Mouse (Mus musculus) gonadal fat pad, adult 2 months (tissue): ENCODE data around the gene Rps3. TPM values are rescaled to one million over a fixed set of nuclear protein-coding genes. Genes with fewer than 3 reads are reported as not detected.
A peak's percentile ranks its signal among the peaks of the same experiment; 100 is the strongest.
"Not testable (repeated sequence)": the region's sequence is repeated elsewhere in the genome, so short reads cannot be mapped to it uniquely, and the experiment has no call there.

ENCODE experiments used
- DNase-seq: peaks from one replicate; pipeline ENCODE4 v3.0.0-alpha.2; 2012; ENCODE audit warnings: low read depth
- polyA plus RNA-seq: library from polyadenylated mRNA; depleted of rRNA; stranded (reverse); fragments of >200 nt; gene quantifications from 2 replicates; pipeline ENCODE4 v1.2.3, GENCODE M21; 2012; rRNA removed

Gene Rps3
- polyA plus RNA-seq: 383 and 415 TPM in 2 replicates

GRCm38 (mm10) chr7:99483271-99483923 lies at the start of gene Rps3:
TSS of gene Rps3 (minus strand) at chr7:99483738.
- peak; percentile 86 for DNase-seq

GRCm38 (mm10) chr7:99532526-99532925 lies 49.0 kb upstream of the Rps3 start:
- no peak for DNase-seq

GRCm38 (mm10) chr7:99531408-99531970 lies 48.0 kb upstream of the Rps3 start:
- DNase-seq: no peak

GRCm38 (mm10) chr7:99529410-99529809 lies 45.9 kb upstream of the Rps3 start:
- DNase-seq: no peak

- no peak for DNase-seq
These were observed 45.0 kb upstream of the Rps3 start for GRCm38 (mm10) chr7:99528547-99528946.

- no peak for DNase-seq
These were observed 40.3 kb upstream of the Rps3 start for GRCm38 (mm10) chr7:99523837-99524236.

- no peak for DNase-seq
These were observed 39.6 kb upstream of the Rps3 start for GRCm38 (mm10) chr7:99523121-99523520.

GRCm38 (mm10) chr7:99518954-99519644 lies 35.6 kb upstream of the Rps3 start:
- DNase-seq: no peak

- no peak for DNase-seq
These were observed 33.2 kb upstream of the Rps3 start for GRCm38 (mm10) chr7:99516814-99517157.

- no peak for DNase-seq
These were observed 32.7 kb upstream of the Rps3 start for GRCm38 (mm10) chr7:99516092-99516813.

- DNase-seq: no peak
These were observed 26.6 kb upstream of the Rps3 start for GRCm38 (mm10) chr7:99510087-99510501.

GRCm38 (mm10) chr7:99508187-99508586 lies 24.6 kb upstream of the Rps3 start:
- DNase-seq: not testable (repeated sequence)

GRCm38 (mm10) chr7:99504556-99504955 lies 21.0 kb upstream of the Rps3 start:
- no peak for DNase-seq

GRCm38 (mm10) chr7:99501148-99501547 lies 17.6 kb upstream of the Rps3 start:
- DNase-seq: no peak

- DNase-seq: no peak
These were observed 17.1 kb upstream of the Rps3 start for GRCm38 (mm10) chr7:99500655-99501054.

GRCm38 (mm10) chr7:99500201-99500600 lies 16.7 kb upstream of the Rps3 start:
- no peak for DNase-seq

- DNase-seq: no peak
These were observed 15.6 kb upstream of the Rps3 start for GRCm38 (mm10) chr7:99499128-99499527.

GRCm38 (mm10) chr7:99489708-99490107 lies 6.2 kb upstream of the Rps3 start:
- no peak for DNase-seq

- DNase-seq: no peak
These were observed 1.1 kb upstream of the Rps3 start for GRCm38 (mm10) chr7:99484679-99485078.

GRCm38 (mm10) chr7:99483924-99484319 lies 384 bp upstream of the Rps3 start:
- no peak for DNase-seq

GRCm38 (mm10) chr7:99482637-99483036 lies 901 bp downstream of the Rps3 start:
- DNase-seq: no peak

GRCm38 (mm10) chr7:99477235-99477634 lies 6.3 kb downstream of the Rps3 start:
- no peak for DNase-seq
